Mouse (Mus musculus) common myeloid progenitor, adult 5-6 weeks (primary cell): ENCODE measurements around the gene Eif2s3x. TPM values are rescaled to one million over a fixed set of nuclear protein-coding genes. Genes with fewer than 3 reads are reported as not detected.

Experiments
- total RNA-seq: library from RNA; stranded (forward); fragments of 200-1000, 187-1606 nt; gene quantifications from 2 replicates; pipeline ENCODE4 v1.2.3, GENCODE M21; 2017

Eif2s3x gene
- total RNA-seq, 1 experiment from 2014 or later, result 212 TPM

Other genes with a start within 250 kb of the Eif2s3x start
- gene AU015836, start 244.2 kb downstream of the Eif2s3x start, total RNA-seq, result not detected in 2 replicates
- gene Zfx, start 89.2 kb downstream of the Eif2s3x start, total RNA-seq, result 50.4 and 58.7 TPM in 2 replicates
- gene Klhl15, start 21.7 kb upstream of the Eif2s3x start, total RNA-seq, result 10.9 and 13.8 TPM in 2 replicates
- 0.05 TPM in 1 of 2 replicates, not detected in the other for gene Fam90a1b, start 153.9 kb upstream of the Eif2s3x start, total RNA-seq
- 16.1 and 33.0 TPM in 2 replicates for gene Apoo, start 154.3 kb upstream of the Eif2s3x start, total RNA-seq